Mouse (Mus musculus) myocyte (in vitro differentiated cells): Measurements from ENCODE around the gene Prcd.

Source experiments
- CEBPB ChIP-seq: IDR thresholded peaks from 2 replicates; pipeline ENCODE4 v1.6.1; 2011; ENCODE audit warnings: mild to moderate bottlenecking, moderate library complexity; ENCODE audit not compliant: poor library complexity, insufficient read depth, severe bottlenecking
- MAX ChIP-seq: IDR thresholded peaks from one replicate; pipeline ENCODE4 v1.6.1; 2011; ENCODE audit warnings: low read depth, mild to moderate bottlenecking, control low read depth
- MYOG ChIP-seq, 3 experiments: IDR thresholded peaks; one replicate each; pipeline ENCODE4 v1.6.1; 2011; ENCODE audit warnings: control low read depth in 2 of 3, low read depth in 2 of 3, mild to moderate bottlenecking in 2 of 3; ENCODE audit not compliant: insufficient read length in 2 of 3, control insufficient read depth in 1 of 3, insufficient read depth in 1 of 3
- POLR2A ChIP-seq: IDR thresholded peaks from one replicate; pipeline ENCODE4 v1.6.1; 2011; ENCODE audit warnings: low read depth, mild to moderate bottlenecking, control low read depth, moderate library complexity; ENCODE audit not compliant: insufficient read length
- POLR2AphosphoS2 ChIP-seq: IDR thresholded peaks from one replicate; pipeline ENCODE4 v1.6.1; 2011; ENCODE audit warnings: low read depth, control low read depth; ENCODE audit not compliant: insufficient read length
- USF1 ChIP-seq: IDR thresholded peaks from one replicate; pipeline ENCODE4 v1.6.1; 2011; ENCODE audit warnings: low read depth, mild to moderate bottlenecking, control low read depth, moderate library complexity

DNA sequence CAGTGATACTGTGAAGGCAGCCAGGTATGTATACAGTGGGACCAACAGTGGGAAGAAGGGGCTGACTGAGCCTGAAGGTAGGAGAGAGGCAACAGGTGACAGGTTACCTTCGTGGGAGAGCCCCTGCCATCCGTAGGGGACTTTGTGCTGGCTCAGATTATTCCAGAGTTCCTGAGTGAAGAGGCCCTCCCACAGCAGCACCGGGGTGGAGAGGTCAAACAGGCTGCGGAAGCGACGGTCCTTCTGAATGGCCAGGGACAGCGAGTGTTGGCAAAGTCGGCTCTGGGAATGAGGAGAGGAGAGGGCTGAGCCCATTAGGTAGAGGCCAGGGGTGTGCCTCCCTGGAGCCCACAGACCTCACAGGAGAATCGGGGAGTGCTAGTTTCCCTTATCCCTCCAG lies 32.4 kb downstream of the Prcd start:
- no peak for TF ChIP-seq POLR2A
- TF ChIP-seq CEBPB, result no peak
- TF ChIP-seq USF1, result no peak
- TF ChIP-seq MYOG (IDR thresholded peaks at IDR 0.05; ENCODE audit: control insufficient read depth in 1 of 3, insufficient read depth in 1 of 3, insufficient read length in 2 of 3, low read depth in 2 of 3), result no peak
- TF ChIP-seq POLR2AphosphoS2, result no peak
- no peak for TF ChIP-seq MAX
